Mouse (Mus musculus): Measurements from ENCODE around the gene Zfp870. TPM values are rescaled to one million over a fixed set of nuclear protein-coding genes. Genes with fewer than 3 reads are reported as not detected.

The Zfp870 gene
- 9.5 and 9.9 TPM in 2 replicates for total RNA-seq (2012; rRNA removed)

- in situ Hi-C loops (cut with MboI; ENCODE audit: low sequenced_read_pairs in 2 of 2, unreplicated experiment in 2 of 2), result no loop called here
- DNase-seq (ENCODE audit: low read depth, low spot score), result peak; percentile 93
- Histone ChIP-seq H3K27ac (ENCODE audit: insufficient read depth, low read depth, low read length, poor library complexity, severe bottlenecking) (peak within 1 kb of the TSS; percentile 78; the same call in 1 of the 2 replicates), H3K4me3 (ENCODE audit: insufficient read depth in 1 of 2, low read depth in 1 of 2, low read length in 2 of 2, poor library complexity in 1 of 2, severe bottlenecking in 1 of 2) (peak within 1 kb of the TSS; percentile 77 to 99), H3K36me3 (ENCODE audit: control insufficient read depth, insufficient read depth, low read length, poor library complexity, severe bottlenecking) (no peaks in the 10 kb centered on the region), H3K4me1 (ENCODE audit: control insufficient read depth in 2 of 2, insufficient read depth in 2 of 2, low read length in 2 of 2, poor library complexity in 1 of 2) (peaks cover 0 to 5% of the 10 kb centered on the region in 2 experiments; a peak in 2 of 4 replicates), H3K9me3 (ENCODE audit: control insufficient read depth, insufficient read depth, low read depth, low read length) (no peaks in the 10 kb centered on the region), H3K9ac (ENCODE audit: insufficient read depth, low read depth, low read length, poor library complexity, severe bottlenecking) (peak within 1 kb of the TSS; percentile 77)
- TF ChIP-seq ZNF384 (IDR thresholded peaks at IDR 0.05; ENCODE audit: low read depth, low read length), result no peak
- peak; percentile 86 for TF ChIP-seq CHD2 (IDR thresholded peaks at IDR 0.05; ENCODE audit: low read depth, low read length)
- no peak; the same call in 1 of the 2 replicates for TF ChIP-seq ZC3H11A (IDR thresholded peaks at IDR 0.05; ENCODE audit: borderline replicate concordance, low read depth, low read length)
- no peak; the same call in 1 of the 2 replicates for TF ChIP-seq HCFC1 (IDR thresholded peaks at IDR 0.05; ENCODE audit: borderline replicate concordance, insufficient read depth, low read length)
- peak; percentile 46; the same call in 1 of the 2 replicates for TF ChIP-seq MAFK (IDR thresholded peaks at IDR 0.05; ENCODE audit: insufficient read depth, low read depth, low read length)
Measured at GRCm38 (mm10) chr17:32891239-32892180, at the start of gene Zfp870. TSS of gene Zfp870 (minus strand) at chr17:32891642.

- TF ChIP-seq MAFK (IDR thresholded peaks at IDR 0.05; ENCODE audit: insufficient read depth, low read depth, low read length), result no peak
Measured at GRCm38 (mm10) chr17:32939831-32940230, 48.4 kb upstream of the Zfp870 start.

DNA sequence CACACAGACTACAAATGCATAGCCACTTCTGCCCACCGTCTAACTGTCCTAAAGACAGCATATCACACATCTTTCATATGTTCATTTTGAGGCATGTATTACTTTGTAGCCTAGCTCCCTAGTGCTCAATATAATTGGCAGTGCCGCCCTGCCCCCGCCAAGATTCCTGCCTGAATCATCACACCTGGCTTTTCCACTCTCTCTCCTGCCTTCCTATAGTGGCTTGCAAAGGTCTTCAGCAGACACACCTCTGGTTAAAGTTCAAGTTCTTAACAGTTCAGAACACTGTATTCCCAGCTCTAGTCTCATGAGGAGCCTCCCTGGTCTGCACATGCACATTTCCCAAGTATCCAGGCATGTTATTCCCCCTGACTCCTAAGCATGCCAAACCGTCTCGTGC, 36.4 kb upstream of the Zfp870 start:
- Histone ChIP-seq H3K9ac (ENCODE audit: insufficient read depth, low read depth, low read length, poor library complexity, severe bottlenecking) (no peak overlapping the region), H3K4me1 (ENCODE audit: control insufficient read depth in 2 of 2, insufficient read depth in 2 of 2, low read length in 2 of 2, poor library complexity in 1 of 2) (peaks cover 4 to 7% of the 10 kb centered on the region in 2 experiments; a peak in 2 of 4 replicates), H3K36me3 (ENCODE audit: control insufficient read depth, insufficient read depth, low read length, poor library complexity, severe bottlenecking) (peaks cover 1% of the 10 kb centered on the region; the same call in 1 of the 2 replicates), H3K27ac (ENCODE audit: insufficient read depth, low read depth, low read length, poor library complexity, severe bottlenecking) (no peak overlapping the region), H3K9me3 (ENCODE audit: control insufficient read depth, insufficient read depth, low read depth, low read length) (no peaks in the 10 kb centered on the region), H3K4me3 (ENCODE audit: insufficient read depth in 1 of 2, low read depth in 1 of 2, low read length in 2 of 2, poor library complexity in 1 of 2, severe bottlenecking in 1 of 2) (no peak overlapping the region)
- no peak for TF ChIP-seq HCFC1 (IDR thresholded peaks at IDR 0.05; ENCODE audit: borderline replicate concordance, insufficient read depth, low read length)
- no peak for TF ChIP-seq MAFK (IDR thresholded peaks at IDR 0.05; ENCODE audit: insufficient read depth, low read depth, low read length)
- no peak for TF ChIP-seq CHD2 (IDR thresholded peaks at IDR 0.05; ENCODE audit: low read depth, low read length)
- no peak for TF ChIP-seq ZC3H11A (IDR thresholded peaks at IDR 0.05; ENCODE audit: borderline replicate concordance, low read depth, low read length)
- no peak for TF ChIP-seq ZNF384 (IDR thresholded peaks at IDR 0.05; ENCODE audit: low read depth, low read length)
- in situ Hi-C loops (cut with MboI; ENCODE audit: low sequenced_read_pairs in 2 of 2, unreplicated experiment in 2 of 2), result no loop called here
- no peak for DNase-seq (ENCODE audit: low read depth, low spot score)

More at GRCm38 (mm10) chr17:32939831-32940230, 48.4 kb upstream of the Zfp870 start:
- Histone ChIP-seq H3K4me1 (ENCODE audit: control insufficient read depth in 2 of 2, insufficient read depth in 2 of 2, low read length in 2 of 2, poor library complexity in 1 of 2) (no peaks in the 10 kb centered on the region), H3K27ac (ENCODE audit: insufficient read depth, low read depth, low read length, poor library complexity, severe bottlenecking) (no peak overlapping the region), H3K9me3 (ENCODE audit: control insufficient read depth, insufficient read depth, low read depth, low read length) (no peaks in the 10 kb centered on the region), H3K4me3 (ENCODE audit: insufficient read depth in 1 of 2, low read depth in 1 of 2, low read length in 2 of 2, poor library complexity in 1 of 2, severe bottlenecking in 1 of 2) (no peak overlapping the region), H3K9ac (ENCODE audit: insufficient read depth, low read depth, low read length, poor library complexity, severe bottlenecking) (no peak overlapping the region), H3K36me3 (ENCODE audit: control insufficient read depth, insufficient read depth, low read length, poor library complexity, severe bottlenecking) (no peaks in the 10 kb centered on the region)
- no peak for DNase-seq (ENCODE audit: low read depth, low spot score)
- in situ Hi-C loops (cut with MboI; ENCODE audit: low sequenced_read_pairs in 2 of 2, unreplicated experiment in 2 of 2), result no loop called here

DNA sequence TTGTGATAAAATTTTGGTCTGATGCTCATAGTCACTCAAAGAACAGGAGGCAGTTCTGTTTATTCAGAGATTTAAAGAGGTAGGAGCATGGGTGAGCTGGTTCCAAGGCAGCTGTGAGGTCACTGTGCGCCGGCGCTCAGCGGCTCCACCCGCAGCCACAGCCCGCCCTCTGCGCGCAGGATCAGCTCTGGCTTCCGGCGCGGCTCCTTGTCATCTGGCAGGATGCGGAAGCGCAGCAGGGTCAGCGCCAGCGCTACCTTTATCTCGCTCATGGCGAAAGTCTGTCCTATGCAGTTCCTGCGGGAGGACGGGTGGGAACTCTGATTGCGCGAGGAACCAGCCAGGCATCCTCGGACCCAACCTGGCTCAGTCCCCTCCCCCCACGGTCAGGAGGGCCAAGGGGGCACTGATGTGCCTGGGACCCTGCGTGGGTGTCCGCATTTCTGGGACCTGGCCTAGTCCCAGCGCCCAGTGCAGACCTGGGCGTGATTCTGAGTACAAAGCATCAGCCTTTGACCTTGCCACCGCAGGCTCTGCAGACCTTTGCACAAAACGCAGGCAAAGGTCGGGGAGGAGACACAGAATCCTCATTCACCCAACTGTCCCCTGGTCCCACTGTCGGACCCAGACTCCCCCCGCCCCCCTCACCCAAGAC, 33.3 kb upstream of the Zfp870 start:
- H3K27ac ChIP-seq (ENCODE audit: insufficient read depth, low read depth, low read length, poor library complexity, severe bottlenecking), result peak overlapping the region; percentile 26; the same call in 1 of the 2 replicates
- H3K4me3 ChIP-seq (ENCODE audit: insufficient read depth in 1 of 2, low read depth in 1 of 2, low read length in 2 of 2, poor library complexity in 1 of 2, severe bottlenecking in 1 of 2), result peak overlapping the region; percentile 63 to 85
- H3K36me3 ChIP-seq (ENCODE audit: control insufficient read depth, insufficient read depth, low read length, poor library complexity, severe bottlenecking), result no peaks in the 10 kb centered on the region; the same call in 1 of the 2 replicates
- no peak for DNase-seq (ENCODE audit: low read depth, low spot score)
- H3K4me1 ChIP-seq (ENCODE audit: control insufficient read depth in 2 of 2, insufficient read depth in 2 of 2, low read length in 2 of 2, poor library complexity in 1 of 2), result peaks cover 4 to 7% of the 10 kb centered on the region in 2 experiments; a peak in 2 of 4 replicates
- in situ Hi-C loops (cut with MboI; ENCODE audit: low sequenced_read_pairs in 2 of 2, unreplicated experiment in 2 of 2), result no loop called here
- H3K9ac ChIP-seq (ENCODE audit: insufficient read depth, low read depth, low read length, poor library complexity, severe bottlenecking), result peak overlapping the region; percentile 81
- no peaks in the 10 kb centered on the region for H3K9me3 ChIP-seq (ENCODE audit: control insufficient read depth, insufficient read depth, low read depth, low read length)
- no peak for TF ChIP-seq ZNF384 (IDR thresholded peaks at IDR 0.05; ENCODE audit: low read depth, low read length)
- TF ChIP-seq HCFC1 (IDR thresholded peaks at IDR 0.05; ENCODE audit: borderline replicate concordance, insufficient read depth, low read length), result no peak
- no peak for TF ChIP-seq ZC3H11A (IDR thresholded peaks at IDR 0.05; ENCODE audit: borderline replicate concordance, low read depth, low read length)
- no peak for TF ChIP-seq MAFK (IDR thresholded peaks at IDR 0.05; ENCODE audit: insufficient read depth, low read depth, low read length)
- TF ChIP-seq CHD2 (IDR thresholded peaks at IDR 0.05; ENCODE audit: low read depth, low read length), result no peak
